Mouse (Mus musculus): ENCODE data around the gene Mcl1.
"Not testable (repeated sequence)": the region's sequence is repeated elsewhere in the genome, so short reads cannot be mapped to it uniquely, and the experiment has no call there.

Gene Mcl1

GRCm38 (mm10) chr3:95686492-95687167, 28.0 kb downstream of the Mcl1 start:
- DNase-seq (ENCODE audit: low spot score in 2 of 2), result no peak

GRCm38 (mm10) chr3:95687168-95687523, 28.6 kb downstream of the Mcl1 start:
- no peak for DNase-seq (ENCODE audit: low spot score in 2 of 2)

- peak; percentile 29 to 49 for DNase-seq (ENCODE audit: low spot score in 2 of 2)
Measured at GRCm38 (mm10) chr3:95687524-95688421, 29.2 kb downstream of the Mcl1 start, which contains the start of gene Adamtsl4. Gene Adamtsl4 (minus strand): TSS chr3:95687917.

DNA sequence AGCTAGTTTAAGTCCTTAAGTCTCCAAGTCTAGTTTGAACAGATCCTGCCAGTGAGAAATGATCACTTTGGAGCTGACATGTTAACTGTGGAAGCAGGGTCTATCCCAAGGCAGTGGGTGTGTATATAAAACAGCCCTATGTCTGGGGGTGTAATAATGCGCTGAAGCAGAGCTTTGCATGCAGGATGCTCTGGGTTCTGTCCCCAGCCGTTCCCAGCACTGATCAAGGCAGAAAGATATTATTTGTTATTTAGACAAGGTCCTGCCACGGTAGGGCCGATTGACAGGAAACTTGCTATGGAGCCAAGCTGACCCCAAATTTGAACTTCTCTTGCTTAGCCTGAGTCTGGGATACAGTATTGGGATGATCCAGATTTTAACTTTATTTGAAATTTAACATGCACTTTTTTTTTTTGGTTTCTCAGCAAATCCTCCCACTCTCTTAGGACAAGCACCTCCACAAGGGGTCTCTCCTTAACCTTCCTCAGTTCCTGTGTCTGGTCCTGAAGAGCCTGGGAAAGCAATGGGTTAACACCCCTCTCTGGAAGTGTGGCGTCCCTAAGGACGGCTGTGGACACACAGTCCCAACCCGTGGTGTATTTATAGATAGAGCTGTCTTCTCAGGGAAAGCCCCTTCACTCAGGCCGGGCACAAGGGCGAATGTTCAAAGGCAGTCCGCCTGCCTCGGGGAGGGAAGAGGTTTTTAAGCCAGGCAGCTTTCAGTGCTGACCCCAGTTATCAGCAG, 30.8 kb downstream of the Mcl1 start:
- no peak for DNase-seq (ENCODE audit: low spot score in 2 of 2)

DNA sequence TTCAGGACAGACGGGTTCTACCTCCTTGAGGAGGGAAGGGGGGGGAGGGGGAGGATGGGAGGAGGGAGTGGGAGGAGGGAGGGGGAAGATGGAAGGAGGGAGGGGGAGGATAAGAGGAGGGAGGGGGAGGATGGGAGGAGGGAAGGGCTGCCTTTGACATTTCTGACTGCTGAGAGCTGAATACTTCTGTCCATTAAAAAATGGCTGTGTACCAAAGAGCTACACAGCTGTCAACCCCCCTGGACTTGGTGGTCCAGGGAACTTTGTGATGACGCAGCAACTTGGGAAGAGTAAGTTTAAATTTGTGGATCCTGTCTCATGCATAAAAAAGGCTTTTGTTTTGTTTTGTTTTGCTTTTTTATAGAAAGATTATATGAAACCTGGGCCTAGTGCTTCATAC, 31.4 kb downstream of the Mcl1 start:
- no peak for DNase-seq (ENCODE audit: low spot score in 2 of 2)

GRCm38 (mm10) chr3:95690552-95690951, 32.0 kb downstream of the Mcl1 start:
- not testable (repeated sequence) for DNase-seq (ENCODE audit: low spot score in 2 of 2)

DNA sequence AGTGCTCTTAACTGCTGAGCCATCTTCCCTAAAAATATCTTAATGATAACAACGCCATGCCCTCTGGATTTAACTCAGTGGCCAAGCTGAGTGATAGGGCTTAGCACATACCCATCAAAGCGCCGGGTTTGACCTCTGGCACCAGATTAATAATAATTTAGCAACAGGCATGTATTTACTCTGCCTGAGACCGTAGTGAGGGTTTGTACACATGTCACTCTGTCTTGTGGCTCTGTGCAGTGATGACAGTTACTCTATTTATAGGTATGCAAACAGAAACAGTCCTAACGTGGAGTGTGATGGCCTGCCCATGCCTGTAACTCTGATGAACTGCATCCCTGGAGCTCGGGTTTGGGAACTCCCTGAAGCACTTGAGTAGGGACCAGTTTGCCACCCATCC, 34.1 kb downstream of the Mcl1 start:
- DNase-seq (ENCODE audit: low spot score in 2 of 2), result no peak

- DNase-seq (ENCODE audit: low spot score in 2 of 2), result no peak
Measured at GRCm38 (mm10) chr3:95693821-95694807, 35.5 kb downstream of the Mcl1 start.

GRCm38 (mm10) chr3:95694808-95695703, 36.5 kb downstream of the Mcl1 start:
- DNase-seq (ENCODE audit: low spot score in 2 of 2), result peak in 1 of 2 experiments; percentile 22

DNA sequence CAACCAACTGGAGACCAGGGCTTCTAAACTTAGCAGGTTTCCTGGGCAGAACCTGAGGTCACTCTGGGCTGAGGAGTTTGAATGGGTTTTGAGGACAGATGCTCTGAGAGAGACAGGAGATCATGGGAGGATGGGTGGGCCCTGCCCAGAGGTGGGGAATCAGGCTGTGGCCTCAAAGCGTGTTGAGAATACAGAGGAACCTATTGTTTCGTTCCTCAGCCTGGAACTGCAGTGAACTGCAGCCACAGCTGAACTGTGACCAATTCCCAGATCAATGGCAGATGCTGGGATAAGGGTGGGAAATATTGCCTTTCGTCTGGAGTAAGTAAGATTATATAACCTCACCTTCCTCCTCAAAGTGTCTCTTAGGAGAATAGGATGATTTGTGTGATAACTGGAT, 37.2 kb downstream of the Mcl1 start:
- DNase-seq (ENCODE audit: low spot score in 2 of 2), result no peak

DNA sequence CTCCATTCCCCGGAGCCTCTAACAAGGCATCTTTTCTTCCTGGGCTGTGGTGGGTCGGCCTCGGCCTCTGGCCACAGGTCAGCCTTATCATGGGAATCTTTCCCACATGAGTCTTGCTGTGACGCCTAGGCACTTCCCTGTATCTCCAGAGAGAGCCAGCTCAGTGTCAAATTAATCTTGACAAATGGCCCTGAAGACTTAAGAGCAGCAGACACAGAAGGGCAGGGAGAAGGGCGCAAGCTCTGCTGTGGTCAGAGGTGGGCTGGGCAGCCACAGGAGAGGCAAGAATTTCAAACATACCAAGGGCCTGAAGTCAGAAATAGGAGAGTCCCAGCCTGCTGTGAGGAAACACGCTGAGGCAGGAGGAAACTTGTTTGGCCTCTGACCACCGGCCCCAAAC, 37.8 kb downstream of the Mcl1 start:
- DNase-seq (ENCODE audit: low spot score in 2 of 2), result no peak

DNA sequence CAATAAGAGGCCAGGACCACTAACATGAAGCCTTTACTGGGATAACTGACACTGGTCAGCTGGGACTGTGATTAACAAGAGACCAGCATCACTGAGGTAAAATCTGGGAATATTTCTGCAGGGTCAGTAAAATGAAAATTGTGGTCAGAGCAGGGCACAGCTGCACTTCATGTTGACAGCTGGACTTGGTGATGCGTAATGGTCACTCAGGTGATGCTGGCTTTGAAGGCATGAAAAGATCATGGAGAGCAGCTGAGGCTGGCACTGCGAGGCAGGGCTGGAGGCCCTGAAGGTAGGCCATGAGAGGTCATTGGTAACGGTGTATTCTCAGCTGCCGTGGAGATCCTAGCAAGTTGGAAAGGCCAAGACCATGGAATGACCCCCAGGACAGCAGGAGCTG, 39.7 kb downstream of the Mcl1 start:
- DNase-seq (ENCODE audit: low spot score in 2 of 2), result no peak

DNA sequence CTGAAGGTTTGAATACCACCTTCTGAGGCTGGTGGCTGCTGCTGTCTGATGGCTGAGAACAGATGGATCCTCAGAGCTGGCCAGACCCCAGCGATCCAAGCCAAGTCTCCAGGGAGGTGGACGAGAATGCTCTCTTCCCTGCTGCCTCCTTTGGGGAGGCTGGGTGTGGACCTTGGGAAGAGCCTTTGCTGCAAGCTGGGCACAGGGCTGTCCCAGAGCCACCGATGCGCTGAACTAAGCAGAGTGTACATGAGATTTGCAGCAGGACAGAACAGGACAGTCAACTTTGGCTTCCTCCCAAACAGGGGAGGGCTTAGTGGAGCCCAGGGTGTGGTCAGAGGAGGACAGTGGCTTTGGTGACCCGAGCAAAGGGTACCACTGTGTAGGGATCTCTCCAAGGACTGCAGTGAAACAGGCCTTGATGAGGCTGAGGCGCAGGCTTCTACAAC, 41.7 kb downstream of the Mcl1 start:
- DNase-seq (ENCODE audit: low spot score in 2 of 2), result no peak

DNA sequence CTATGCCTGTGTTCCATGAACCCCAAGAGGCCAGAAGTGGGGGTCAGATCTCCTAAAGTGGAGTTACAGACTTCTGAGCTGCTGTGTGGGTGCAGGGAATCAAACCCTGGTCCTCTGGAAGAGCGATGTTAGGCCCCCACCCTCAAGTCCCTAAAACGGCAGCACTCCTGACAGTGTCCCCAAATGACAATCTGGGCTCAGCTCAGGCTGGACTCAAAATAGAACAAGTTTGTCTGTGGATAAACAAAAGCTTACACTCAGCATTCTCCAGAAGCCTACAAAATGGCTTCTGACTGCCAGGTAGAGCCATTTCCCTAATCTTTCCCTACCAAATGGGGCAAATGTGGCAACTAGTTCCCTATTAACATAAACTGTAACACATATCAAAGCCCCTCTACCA, 42.5 kb downstream of the Mcl1 start:
- no peak for DNase-seq (ENCODE audit: low spot score in 2 of 2)

GRCm38 (mm10) chr3:95701877-95702540, 43.4 kb downstream of the Mcl1 start:
- DNase-seq (ENCODE audit: low spot score in 2 of 2), result peak in 1 of 2 experiments; percentile 18

GRCm38 (mm10) chr3:95703276-95703675, 44.7 kb downstream of the Mcl1 start:
- no peak for DNase-seq (ENCODE audit: low spot score in 2 of 2)

GRCm38 (mm10) chr3:95704612-95705011, 46.0 kb downstream of the Mcl1 start:
- no peak for DNase-seq (ENCODE audit: low spot score in 2 of 2)

GRCm38 (mm10) chr3:95706273-95706672, 47.7 kb downstream of the Mcl1 start:
- no peak for DNase-seq (ENCODE audit: low spot score in 2 of 2)

GRCm38 (mm10) chr3:95707497-95707896, 48.9 kb downstream of the Mcl1 start:
- no peak for DNase-seq (ENCODE audit: low spot score in 2 of 2)
